Mouse (Mus musculus): Measurements from ENCODE around the gene Inpp5d.

GRCm38 (mm10) chr1:87625254-87626025, 5.3 kb downstream of the Inpp5d start:
- TF ChIP-seq CTCF (IDR thresholded peaks at IDR 0.05) = no peak
- TF ChIP-seq EP300 (IDR thresholded peaks at IDR 0.05) = no peak
